Mouse (Mus musculus): ENCODE results near the gene Calm3.

Gene Calm3

DNA sequence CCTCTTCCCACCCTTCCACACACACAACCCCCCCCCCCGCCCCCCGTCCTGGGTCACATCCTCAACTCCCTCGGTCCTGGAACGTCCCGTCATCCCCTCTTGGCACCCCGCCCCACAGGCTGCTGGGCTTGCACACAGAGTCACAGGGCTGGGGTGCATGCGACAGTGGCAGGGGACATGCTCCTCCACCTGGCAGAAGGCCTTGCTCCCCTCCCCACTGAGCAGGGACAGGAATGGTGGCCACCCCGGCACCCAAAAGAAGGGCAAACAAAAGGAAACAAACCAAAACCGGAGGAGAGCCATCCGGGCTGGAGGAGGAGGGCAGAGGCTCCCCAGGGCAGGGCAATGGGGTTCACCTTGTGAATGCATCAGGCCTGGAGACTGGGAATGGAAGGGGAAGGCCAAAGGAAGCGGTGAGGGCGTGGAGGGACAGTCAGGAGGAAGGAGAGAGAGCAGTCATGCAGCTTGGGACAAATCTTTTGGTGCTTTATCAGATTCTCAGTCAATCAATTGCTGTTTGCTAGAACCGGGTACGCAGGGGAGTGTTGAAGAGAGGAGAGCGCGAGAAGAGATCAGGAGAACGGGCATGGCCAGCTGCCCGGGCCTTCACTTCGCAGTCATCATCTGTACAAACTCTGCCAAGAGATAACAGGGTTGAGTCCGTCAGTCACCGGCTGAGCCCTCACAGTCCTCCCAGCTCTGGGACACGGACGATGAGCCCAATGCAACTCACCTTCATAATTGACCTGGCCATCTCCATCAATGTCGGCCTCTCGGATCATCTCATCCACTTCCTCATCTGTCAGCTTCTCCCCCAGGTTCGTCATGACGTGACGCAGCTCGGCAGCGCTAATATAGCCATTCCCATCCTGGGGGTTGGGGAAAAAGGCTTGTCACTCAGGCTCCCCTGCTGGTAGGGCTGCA is 7.3 kb downstream of the Calm3 start:
- in situ Hi-C loops (cut with MboI, MseI) = no loop called here

DNA sequence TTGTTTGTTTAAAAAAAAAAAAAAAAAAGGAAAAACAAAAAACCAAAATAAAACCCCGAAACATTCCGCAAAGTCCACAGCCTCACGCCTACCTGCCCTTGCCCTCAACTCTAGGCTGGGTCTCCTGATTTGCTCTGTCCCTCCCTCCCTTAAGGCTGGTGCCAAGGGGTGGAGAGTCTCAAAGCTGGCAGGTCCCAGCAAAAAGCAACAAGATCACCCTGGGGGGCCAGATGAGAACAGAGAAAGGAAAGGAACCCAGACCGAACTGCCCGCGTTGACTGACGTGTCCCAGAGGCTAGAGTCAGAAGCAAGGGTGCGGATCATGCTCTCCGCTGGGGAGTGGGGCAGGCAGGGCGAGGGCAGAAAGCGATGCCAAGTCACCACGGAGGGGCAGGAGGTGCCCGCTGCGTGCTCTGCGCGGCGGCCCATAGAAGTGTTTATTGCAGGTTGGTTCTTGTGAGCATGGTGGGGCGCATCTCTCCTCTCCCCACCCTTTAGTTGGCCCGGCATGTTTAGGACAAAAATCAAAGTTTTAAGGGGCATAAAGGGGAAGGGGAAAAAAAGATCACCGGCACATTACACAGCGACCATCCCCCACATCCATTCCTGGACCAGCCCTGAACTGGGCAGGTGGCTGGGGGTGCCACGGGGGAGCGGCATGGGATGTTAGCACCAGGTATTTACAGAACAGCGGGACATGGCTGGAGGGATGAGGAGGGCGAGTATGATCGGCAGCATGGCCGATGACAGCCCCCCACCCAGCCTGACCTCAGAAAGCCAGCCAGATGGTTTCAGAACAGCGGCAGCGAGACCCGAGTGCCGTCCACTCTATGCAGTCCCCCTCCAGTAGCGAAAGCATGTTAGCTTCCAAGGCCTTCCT is 8.2 kb downstream of the Calm3 start:
- in situ Hi-C loops (cut with MboI, MseI) = no loop called here

DNA sequence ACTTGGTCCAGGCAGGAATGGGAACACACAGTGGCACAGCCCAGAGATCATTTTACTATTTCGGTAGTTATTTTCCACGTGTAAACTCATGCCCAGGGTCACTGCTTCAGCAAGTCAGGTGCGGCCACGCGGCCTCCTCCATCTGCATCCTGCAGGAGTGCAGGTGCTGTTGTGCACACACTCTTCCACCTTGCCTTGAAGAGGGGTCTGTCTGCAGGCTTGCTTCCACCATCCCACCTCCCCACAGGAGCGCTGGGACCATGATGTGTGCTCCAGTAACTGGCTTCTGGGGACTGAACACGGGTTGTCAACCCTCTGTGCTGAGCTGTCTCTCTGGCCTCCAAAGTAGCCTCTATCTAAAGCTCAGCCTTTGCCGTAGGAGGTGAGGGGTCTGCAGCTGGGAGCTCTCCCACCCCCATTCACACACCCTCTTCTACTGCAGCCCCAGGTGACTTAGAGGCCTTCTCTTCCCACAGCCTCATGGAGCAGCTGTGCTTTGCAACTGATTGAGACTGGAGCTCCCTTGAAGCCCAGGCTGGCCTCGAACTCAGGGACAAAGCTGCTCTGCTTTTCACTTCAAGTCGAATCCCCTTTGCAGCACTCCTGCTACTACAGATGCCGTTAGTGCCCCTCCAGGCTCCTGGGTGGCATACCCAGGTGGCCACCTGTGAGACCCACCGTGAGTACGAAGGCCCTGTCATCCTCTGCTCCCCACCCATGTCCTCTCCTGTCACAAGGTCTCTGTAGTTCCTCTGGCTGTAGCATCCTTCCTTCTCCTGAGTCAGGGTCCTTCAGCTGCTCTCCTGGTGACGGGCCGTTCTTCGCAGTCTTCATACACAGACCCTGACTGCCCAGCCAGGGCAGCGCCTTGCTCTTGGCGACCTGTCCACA is 9.2 kb downstream of the Calm3 start:
- in situ Hi-C loops (cut with MboI, MseI) = no loop called here

DNA sequence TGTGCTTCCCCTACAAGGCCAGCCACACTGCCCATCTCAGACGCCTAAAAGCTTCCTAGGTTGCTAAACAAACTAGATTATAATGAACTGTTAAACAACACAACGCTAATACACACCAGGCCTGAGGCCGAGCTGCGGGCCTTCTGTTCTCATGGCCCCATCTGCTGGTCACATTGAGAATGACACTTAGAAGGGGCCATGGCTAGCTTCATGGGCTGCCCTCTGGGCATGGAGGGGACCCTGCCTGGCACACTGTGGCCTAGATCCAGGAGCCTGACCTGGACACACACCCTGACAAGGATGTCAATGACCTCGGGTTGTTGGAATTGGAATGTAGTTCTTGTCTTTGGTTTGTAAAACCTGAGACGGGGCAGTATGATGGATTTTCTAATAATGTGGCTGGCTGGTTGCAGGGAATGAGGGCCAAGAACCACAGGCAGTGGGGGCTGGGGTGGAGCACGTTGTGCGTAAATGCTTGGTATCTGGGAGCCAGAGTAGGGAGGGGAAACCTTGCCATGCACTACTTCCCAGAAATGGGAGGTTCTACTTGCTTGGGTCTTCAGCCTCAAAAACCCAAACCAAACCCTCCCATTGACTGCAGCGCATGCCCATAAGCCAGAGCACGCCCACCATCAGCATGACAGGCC is 10.0 kb downstream of the Calm3 start:
- in situ Hi-C loops (cut with MboI, MseI) = no loop called here

DNA sequence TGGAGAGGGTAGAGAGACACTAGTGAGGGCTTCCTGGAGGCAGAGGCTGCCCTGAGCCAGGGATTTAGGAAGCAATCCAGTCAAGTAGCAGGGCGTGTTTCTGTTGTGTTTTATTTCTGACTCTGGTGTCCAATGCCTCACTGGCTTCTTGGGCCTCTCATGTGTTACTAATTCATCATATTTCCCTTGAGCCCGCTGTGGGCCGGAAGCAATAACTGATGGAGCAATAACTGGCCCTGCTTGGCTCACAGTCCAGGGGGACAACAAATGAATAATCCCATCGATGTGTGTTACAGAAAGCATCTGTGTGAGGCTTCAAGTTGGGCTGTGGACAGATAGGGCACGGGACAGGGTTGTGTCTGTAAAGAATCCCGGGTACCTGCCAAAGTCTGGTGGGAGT is 11.6 kb downstream of the Calm3 start:
- in situ Hi-C loops (cut with MboI, MseI) = no loop called here

DNA sequence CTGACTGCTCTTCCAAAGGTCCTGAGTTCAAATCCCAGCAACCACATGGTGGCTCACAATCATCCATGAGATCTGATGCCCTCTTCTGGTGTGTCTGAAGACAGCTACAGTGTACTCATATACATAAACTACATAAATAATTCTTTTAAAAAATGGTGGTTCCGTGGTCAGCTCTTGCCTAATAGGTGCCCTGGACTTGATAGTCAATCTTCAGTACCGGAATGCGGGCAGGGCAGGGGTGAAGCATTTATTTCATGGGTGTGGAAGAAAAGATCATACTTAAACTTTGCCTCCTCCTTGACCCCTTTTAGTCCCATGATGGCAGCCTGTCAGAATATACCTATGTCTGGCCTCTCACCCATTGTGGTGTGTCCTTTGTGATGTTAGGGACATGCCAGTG is 12.0 kb downstream of the Calm3 start:
- in situ Hi-C loops (cut with MboI, MseI) = no loop called here

DNA sequence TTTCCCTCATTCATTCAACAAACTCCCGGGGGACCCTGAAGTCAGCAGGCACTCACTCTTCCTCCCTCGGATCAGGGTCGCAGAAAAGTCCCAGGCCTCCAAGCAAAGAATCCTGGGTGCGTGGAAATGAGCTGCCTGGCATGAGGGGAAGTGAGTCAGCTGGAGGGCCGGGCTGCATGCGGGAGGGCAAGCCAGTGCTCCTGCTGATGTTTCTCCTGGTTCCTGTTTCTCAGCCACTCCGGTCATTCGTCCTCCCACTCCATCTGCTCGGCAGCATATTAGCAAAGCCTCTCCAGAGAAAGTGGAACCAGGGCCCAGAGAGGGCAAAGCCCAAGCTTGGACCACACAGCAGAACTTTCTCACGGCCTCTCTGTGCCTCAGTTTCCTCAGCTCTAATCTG is 14.0 kb downstream of the Calm3 start:
- in situ Hi-C loops (cut with MboI, MseI) = no loop called here

DNA sequence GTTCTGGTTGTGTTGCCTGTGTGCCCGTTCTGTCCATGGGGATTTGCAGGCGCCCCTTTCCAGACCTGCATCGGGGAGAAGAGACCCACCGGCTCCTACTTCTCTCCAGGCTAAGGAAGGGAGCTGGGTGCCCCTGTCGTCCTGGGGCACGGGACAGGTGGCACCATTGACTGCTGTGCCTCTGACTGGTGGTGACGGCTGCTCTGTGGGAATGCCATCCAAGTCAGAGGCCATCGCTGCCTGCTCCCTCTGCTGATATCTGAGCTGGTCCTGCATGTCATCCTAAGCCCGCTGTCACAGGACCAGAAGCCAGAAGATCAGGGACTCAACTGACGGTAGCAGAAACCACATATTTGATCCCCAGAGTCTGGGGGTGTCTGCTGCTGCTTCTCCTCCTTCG is 15.1 kb downstream of the Calm3 start:
- in situ Hi-C loops (cut with MboI, MseI) = no loop called here

DNA sequence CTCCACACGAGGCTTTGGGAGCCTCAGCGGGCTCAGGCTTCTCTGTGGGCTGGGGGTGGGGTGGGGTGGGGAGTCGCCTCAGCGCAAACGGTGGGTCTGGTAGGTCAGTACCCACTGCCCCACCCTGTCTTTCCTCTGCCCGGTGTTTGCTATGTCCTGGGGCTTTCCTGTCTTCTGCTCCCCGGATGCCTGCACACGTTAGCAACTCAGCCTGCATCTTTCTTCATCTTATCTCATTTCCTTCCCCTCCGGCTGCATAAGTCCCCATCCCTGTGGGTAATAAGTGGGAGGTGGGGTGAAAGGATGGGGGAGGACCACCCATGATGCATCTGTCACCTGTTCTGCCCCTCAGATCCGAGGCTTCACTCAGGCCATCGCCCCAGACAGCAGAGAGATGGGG is 15.5 kb downstream of the Calm3 start:
- in situ Hi-C loops (cut with MboI, MseI) = no loop called here

DNA sequence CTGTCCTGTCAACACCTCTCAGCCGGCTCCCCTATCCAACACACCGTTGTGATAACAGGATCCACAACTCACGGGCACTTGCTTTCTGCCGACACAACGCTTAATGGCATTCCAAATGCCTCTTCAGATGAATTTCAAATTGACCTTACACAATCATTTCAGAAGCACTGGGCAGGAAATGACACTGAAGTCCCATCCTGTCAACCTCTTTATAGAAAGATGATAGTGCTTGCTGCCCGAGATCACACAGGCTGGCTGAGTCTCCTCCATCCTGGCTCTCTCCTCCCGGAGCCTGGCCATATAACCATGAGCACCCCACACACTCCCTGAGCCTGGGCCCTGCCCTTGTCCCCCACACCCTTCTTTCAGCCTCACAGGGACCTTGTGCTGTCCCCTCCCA is 16.1 kb downstream of the Calm3 start:
- in situ Hi-C loops (cut with MboI, MseI) = no loop called here

DNA sequence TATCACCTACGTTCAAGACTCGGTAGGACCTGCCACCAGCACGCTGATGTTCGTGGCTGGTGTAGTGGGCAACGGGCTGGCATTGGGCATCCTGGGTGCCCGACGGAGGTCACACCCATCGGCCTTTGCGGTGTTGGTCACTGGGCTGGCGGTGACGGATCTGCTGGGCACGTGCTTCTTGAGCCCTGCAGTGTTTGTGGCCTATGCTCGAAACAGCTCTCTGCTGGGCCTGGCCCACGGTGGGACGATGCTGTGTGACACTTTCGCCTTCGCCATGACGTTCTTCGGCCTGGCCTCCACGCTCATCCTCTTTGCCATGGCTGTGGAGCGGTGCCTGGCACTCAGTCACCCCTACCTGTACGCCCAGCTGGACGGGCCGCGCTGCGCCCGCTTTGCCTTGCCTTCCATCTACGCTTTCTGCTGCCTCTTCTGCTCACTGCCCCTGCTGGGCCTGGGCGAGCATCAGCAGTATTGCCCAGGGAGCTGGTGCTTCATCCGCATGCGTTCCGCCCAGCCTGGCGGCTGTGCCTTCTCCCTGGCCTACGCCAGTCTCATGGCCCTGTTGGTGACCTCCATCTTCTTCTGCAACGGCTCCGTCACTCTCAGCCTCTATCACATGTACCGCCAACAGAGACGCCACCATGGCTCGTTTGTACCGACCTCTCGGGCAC is 16.9 kb downstream of the Calm3 start:
- in situ Hi-C loops (cut with MboI, MseI) = no loop called here

DNA sequence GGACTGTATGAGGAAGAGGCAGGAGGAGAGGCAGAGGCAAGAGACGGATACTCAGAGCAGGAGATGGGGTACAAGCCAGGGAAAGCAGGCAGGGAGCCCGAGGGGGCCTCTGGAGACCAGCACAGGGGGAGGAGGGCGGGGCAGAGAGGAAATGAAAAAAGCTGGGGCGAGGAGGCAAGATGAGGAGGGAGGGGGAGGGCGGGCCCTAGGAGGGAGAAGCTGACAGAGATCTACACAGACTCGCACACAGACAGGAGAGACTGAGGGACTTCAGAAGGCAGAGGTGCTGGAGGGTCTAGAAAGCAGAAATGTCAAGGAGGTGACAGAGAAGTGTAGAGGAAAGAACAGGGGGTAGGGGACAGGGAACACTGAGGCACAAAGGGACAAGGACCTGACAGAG is 17.6 kb downstream of the Calm3 start, which contains the start of gene Ptgir:
Ptgir (plus strand) TSS at position 210 of the 400 bp plus-strand sequence.
- in situ Hi-C loops (cut with MboI, MseI) = no loop called here

DNA sequence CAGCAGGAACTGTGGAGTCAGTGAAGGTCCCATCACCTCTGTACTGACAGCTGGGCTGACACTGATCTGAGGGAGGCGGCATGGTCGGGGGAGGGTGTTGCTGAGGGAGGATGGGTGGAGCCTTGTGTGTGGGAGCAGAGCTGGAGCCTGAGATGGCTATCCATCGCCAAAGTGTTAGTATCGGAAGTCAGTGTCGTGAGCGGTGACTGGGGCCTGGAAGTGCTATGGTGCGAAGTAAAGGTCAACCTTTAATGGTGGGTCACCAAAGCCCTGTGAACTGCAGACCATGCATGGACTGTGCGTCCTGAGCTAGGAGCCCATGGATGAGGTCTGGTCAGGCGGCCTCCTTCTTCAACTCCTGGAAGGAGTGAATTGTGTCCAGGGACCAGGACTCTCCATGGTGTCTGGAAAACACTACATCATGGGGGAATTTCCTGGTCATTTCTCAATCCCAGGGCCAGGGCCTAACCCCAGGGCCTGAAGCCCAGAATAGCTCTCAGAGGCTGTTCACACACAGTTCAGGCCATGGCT is 18.4 kb downstream of the Calm3 start:
- in situ Hi-C loops (cut with MboI, MseI) = no loop called here

DNA sequence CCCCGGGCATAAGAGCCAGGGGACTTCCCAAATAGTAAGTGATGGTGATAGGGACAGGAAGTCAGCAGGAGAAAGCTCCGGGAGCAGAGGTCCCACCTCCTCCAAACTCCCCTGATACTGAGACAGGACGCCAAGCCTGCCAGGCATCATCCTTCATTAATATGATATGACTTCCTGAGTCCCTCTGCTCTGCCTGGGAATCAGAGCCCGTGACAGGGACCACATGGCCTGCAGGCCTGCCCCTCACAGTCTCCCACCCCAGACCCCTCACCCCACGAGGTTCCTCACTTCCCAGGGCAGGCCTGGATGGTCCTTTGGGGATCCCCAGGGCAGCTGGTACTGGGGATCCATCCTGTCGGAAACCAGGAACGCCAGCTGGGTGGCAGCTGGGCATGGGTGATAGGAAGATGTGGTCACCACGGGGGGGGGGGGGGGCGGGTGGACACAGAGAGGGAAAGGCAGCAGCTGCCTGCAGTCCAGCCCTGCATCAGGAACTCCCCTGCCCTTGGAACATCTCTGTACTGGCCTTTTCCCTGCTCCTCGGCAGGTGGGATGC is 19.7 kb downstream of the Calm3 start:
- in situ Hi-C loops (cut with MboI, MseI) = no loop called here

DNA sequence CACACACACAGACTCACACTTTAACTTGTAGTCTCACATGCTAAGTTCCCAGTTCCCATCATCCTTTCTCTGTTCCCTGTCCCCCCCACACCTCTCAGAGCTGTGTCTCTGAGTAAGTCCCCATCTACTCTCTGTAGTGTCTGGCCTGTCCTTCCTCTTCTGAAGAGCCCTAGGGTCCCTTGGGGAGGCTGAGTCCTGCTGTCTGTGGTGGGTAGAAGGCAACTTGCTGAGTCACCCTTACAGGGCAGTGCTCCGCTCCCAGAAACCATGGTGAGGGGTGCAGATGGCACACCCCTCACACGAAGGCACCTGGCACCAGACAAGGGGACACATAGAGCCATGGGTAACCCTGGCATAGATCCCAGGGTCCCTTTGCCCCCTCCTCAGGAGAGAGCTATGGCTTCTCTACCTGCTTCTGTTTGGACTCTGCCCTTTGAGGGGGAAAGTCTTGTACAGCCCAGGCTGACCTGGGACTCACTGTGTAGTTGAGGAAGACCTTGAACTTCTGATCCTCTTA is 20.4 kb downstream of the Calm3 start:
- in situ Hi-C loops (cut with MboI, MseI) = no loop called here

DNA sequence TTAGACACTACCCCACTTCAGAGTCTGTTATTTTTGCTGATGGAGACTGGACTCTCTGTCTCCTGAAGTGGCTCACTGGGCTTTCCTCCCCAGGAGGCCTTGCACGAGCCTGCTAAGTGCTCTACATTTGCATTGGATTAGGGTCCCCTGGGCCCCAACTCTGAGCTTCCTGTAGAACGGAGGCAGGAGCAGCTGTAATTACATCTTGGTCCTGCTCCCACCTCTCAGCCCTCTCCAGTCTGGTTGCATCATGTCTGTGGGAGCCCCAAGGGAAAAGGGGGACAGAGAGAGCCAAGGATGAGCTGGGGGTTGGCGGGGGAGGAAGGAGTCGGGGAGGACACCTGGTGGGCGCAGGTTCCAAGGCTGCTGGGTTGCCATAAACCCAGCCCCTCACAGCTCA is 23.4 kb downstream of the Calm3 start:
- in situ Hi-C loops (cut with MboI, MseI) = no loop called here

DNA sequence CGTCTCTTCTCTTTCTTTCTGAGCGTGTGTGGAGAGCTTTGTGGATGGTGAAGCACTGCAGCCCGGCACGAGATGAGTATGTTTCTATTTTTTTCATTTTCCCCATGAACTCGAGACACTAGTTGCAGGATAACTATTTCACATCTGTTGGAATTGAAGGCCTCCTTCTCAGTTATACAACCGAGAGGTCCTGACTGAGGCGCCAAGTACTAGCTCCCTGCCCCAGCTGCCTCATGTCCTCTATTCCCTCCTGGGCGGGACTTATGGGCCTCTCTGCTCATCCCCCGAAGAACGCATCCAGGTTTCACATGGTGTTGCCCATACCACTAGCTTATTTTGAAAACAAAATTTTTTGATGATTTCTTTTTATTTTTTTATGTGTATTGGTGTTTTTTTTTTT is 28.4 kb downstream of the Calm3 start:
- in situ Hi-C loops (cut with MboI, MseI) = no loop called here

DNA sequence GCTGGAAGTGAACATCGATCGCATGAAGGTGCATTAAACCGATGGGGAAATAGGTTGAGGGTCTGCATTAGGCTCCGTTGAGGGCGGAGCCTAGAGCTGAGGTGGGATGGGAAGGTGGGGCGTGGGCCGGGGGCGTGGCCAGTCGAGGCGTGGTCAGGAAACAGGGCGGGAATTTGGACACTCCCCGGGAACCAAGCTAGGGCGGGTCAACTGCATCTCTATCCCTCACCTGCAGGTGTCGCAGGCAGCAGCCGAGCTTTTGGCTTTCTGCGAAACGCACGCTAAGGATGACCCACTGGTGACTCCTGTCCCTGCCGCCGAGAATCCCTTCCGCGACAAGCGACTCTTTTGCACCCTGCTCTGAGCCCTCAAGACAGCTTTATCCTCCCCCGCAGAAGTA is 28.9 kb downstream of the Calm3 start:
- in situ Hi-C loops (cut with MboI, MseI) = no loop called here

DNA sequence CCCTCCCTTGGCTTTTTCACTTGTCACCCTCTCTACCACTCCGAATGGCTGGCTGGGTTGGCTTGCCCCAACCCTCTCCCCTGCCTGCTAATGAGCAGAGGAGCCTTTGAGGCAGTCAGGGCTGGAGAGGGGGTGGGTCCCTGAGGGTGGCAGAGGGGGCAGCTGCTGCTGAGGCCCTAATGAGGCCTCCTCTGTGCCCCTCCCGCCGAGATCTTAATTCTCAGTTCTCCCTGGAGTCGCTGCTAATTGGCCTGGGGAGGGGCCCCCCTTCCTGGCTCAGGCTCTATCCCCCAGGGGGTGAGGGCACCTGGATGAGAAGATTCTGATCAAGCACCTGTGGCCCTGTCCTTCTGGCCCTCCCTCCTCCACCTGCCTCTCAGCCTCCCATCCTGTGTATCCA is 29.6 kb downstream of the Calm3 start:
- in situ Hi-C loops (cut with MboI, MseI) = no loop called here

DNA sequence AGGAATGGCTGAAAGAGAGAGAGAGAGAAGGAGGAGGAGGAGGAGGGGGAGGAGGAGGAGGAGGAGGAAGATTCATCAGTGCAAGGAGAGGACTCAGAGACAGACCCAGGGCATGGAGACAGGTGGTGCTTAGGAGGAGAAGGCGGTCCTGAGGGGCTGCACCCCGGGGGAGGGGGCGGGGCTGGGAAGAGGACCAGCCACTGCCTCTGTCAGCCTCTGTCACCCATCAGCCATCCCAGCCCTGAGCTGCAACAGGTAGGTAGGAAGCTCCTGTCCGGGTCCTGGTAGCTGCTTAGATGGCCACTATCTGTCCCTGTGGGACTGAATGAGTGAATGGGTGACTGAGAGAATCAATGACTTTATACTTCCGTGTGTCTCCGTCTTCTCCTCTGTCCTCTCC is 30.3 kb downstream of the Calm3 start:
- in situ Hi-C loops (cut with MboI, MseI) = no loop called here
